Mouse (Mus musculus): Measurements from ENCODE around the gene Slco2a1.
A peak's percentile ranks its signal among the peaks of the same experiment; 100 is the strongest.

Slco2a1 gene

GRCm38 (mm10) chr9:103010161-103010560 is 21.6 kb downstream of the Slco2a1 start:
- Histone ChIP-seq H3K4me1 (replicated peaks; ENCODE audit: low read depth, low read length) (peaks cover 24% of the 10 kb centered on the region), H3K36me3 (ENCODE audit: insufficient read depth, low read length) (no peaks in the 10 kb centered on the region), H3K9me3 (ENCODE audit: low read length) (peaks cover 5% of the 10 kb centered on the region; the same call in 1 of the 2 replicates), H3K4me3 (replicated peaks; ENCODE audit: low read length) (no peak overlapping the region), H3K27me3 (ENCODE audit: insufficient read depth, low read length) (peaks cover 57% of the 10 kb centered on the region)
- TF ChIP-seq CTCF (conservative IDR thresholded peaks at IDR 0.05; ENCODE audit: low read length) (no peak), POU5F1 (IDR thresholded peaks at IDR 0.05; ENCODE audit: borderline replicate concordance, low read length) (no peak)

- H3K36me3 ChIP-seq (ENCODE audit: insufficient read depth, low read length): no peaks in the 10 kb centered on the region
- TF ChIP-seq POU5F1 (IDR thresholded peaks at IDR 0.05; ENCODE audit: borderline replicate concordance, low read length): no peak
- peak; percentile 85 for TF ChIP-seq CTCF (conservative IDR thresholded peaks at IDR 0.05; ENCODE audit: low read length)
- no peak for TF ChIP-seq NANOG (IDR thresholded peaks at IDR 0.05; ENCODE audit: borderline replicate concordance, low read length)
- no peak overlapping the region for H3K4me3 ChIP-seq (replicated peaks; ENCODE audit: low read length)
- peaks cover 25% of the 10 kb centered on the region for H3K27me3 ChIP-seq (ENCODE audit: insufficient read depth, low read length)
- no peaks in the 10 kb centered on the region; the same call in 1 of the 2 replicates for H3K9me3 ChIP-seq (ENCODE audit: low read length)
- H3K4me1 ChIP-seq (replicated peaks; ENCODE audit: low read depth, low read length): peaks cover 9% of the 10 kb centered on the region; the same call in 1 of the 2 replicates
Observed at GRCm38 (mm10) chr9:103013366-103013765, 24.9 kb downstream of the Slco2a1 start.

GRCm38 (mm10) chr9:103014686-103015085 is 26.2 kb downstream of the Slco2a1 start:
- TF ChIP-seq NANOG (IDR thresholded peaks at IDR 0.05; ENCODE audit: borderline replicate concordance, low read length): no peak
- TF ChIP-seq CTCF (conservative IDR thresholded peaks at IDR 0.05; ENCODE audit: low read length): no peak
- no peak for TF ChIP-seq POU5F1 (IDR thresholded peaks at IDR 0.05; ENCODE audit: borderline replicate concordance, low read length)
- Histone ChIP-seq H3K27me3 (ENCODE audit: insufficient read depth, low read length) (peaks cover 16% of the 10 kb centered on the region), H3K9me3 (ENCODE audit: low read length) (no peaks in the 10 kb centered on the region; the same call in 1 of the 2 replicates), H3K4me1 (replicated peaks; ENCODE audit: low read depth, low read length) (no peaks in the 10 kb centered on the region), H3K36me3 (ENCODE audit: insufficient read depth, low read length) (no peaks in the 10 kb centered on the region), H3K4me3 (replicated peaks; ENCODE audit: low read length) (no peak overlapping the region)

- H3K4me3 ChIP-seq (replicated peaks; ENCODE audit: low read length): no peak overlapping the region
- peaks cover 2% of the 10 kb centered on the region; the same call in 1 of the 2 replicates for H3K27me3 ChIP-seq (ENCODE audit: insufficient read depth, low read length)
- H3K9me3 ChIP-seq (ENCODE audit: low read length): no peaks in the 10 kb centered on the region
- no peaks in the 10 kb centered on the region for H3K36me3 ChIP-seq (ENCODE audit: insufficient read depth, low read length)
- TF ChIP-seq NANOG (IDR thresholded peaks at IDR 0.05; ENCODE audit: borderline replicate concordance, low read length) (no peak), CTCF (conservative IDR thresholded peaks at IDR 0.05; ENCODE audit: low read length) (no peak), POU5F1 (IDR thresholded peaks at IDR 0.05; ENCODE audit: borderline replicate concordance, low read length) (no peak)
- H3K4me1 ChIP-seq (replicated peaks; ENCODE audit: low read depth, low read length): peaks cover 9% of the 10 kb centered on the region
Observed at GRCm38 (mm10) chr9:103024116-103024515, 35.6 kb downstream of the Slco2a1 start.

GRCm38 (mm10) chr9:103027150-103027889 is 38.8 kb downstream of the Slco2a1 start:
- no peaks in the 10 kb centered on the region for H3K36me3 ChIP-seq (ENCODE audit: insufficient read depth, low read length)
- TF ChIP-seq POU5F1 (IDR thresholded peaks at IDR 0.05; ENCODE audit: borderline replicate concordance, low read length) (no peak), CTCF (conservative IDR thresholded peaks at IDR 0.05; ENCODE audit: low read length) (no peak), NANOG (IDR thresholded peaks at IDR 0.05; ENCODE audit: borderline replicate concordance, low read length) (no peak)
- H3K9me3 ChIP-seq (ENCODE audit: low read length): no peaks in the 10 kb centered on the region
- no peak overlapping the region for H3K4me3 ChIP-seq (replicated peaks; ENCODE audit: low read length)
- H3K4me1 ChIP-seq (replicated peaks; ENCODE audit: low read depth, low read length): peaks cover 29% of the 10 kb centered on the region
- peaks cover 5% of the 10 kb centered on the region; the same call in 1 of the 2 replicates for H3K27me3 ChIP-seq (ENCODE audit: insufficient read depth, low read length)

- Histone ChIP-seq H3K4me3 (replicated peaks; ENCODE audit: low read length) (no peak overlapping the region), H3K4me1 (replicated peaks; ENCODE audit: low read depth, low read length) (peaks cover 32% of the 10 kb centered on the region), H3K9me3 (ENCODE audit: low read length) (no peaks in the 10 kb centered on the region), H3K36me3 (ENCODE audit: insufficient read depth, low read length) (no peaks in the 10 kb centered on the region), H3K27me3 (ENCODE audit: insufficient read depth, low read length) (peaks cover 15% of the 10 kb centered on the region; the same call in 1 of the 2 replicates)
- no peak for TF ChIP-seq POU5F1 (IDR thresholded peaks at IDR 0.05; ENCODE audit: borderline replicate concordance, low read length)
- no peak for TF ChIP-seq CTCF (conservative IDR thresholded peaks at IDR 0.05; ENCODE audit: low read length)
- no peak for TF ChIP-seq NANOG (IDR thresholded peaks at IDR 0.05; ENCODE audit: borderline replicate concordance, low read length)
Observed at GRCm38 (mm10) chr9:103029012-103029411, 40.5 kb downstream of the Slco2a1 start.

GRCm38 (mm10) chr9:103030041-103030440 is 41.5 kb downstream of the Slco2a1 start:
- Histone ChIP-seq H3K9me3 (ENCODE audit: low read length) (no peaks in the 10 kb centered on the region), H3K36me3 (ENCODE audit: insufficient read depth, low read length) (no peaks in the 10 kb centered on the region), H3K4me3 (replicated peaks; ENCODE audit: low read length) (no peak overlapping the region), H3K4me1 (replicated peaks; ENCODE audit: low read depth, low read length) (peaks cover 32% of the 10 kb centered on the region), H3K27me3 (ENCODE audit: insufficient read depth, low read length) (peaks cover 15% of the 10 kb centered on the region; the same call in 1 of the 2 replicates)
- TF ChIP-seq POU5F1 (IDR thresholded peaks at IDR 0.05; ENCODE audit: borderline replicate concordance, low read length) (no peak), CTCF (conservative IDR thresholded peaks at IDR 0.05; ENCODE audit: low read length) (no peak), NANOG (IDR thresholded peaks at IDR 0.05; ENCODE audit: borderline replicate concordance, low read length) (no peak)

GRCm38 (mm10) chr9:103031211-103031610 is 42.7 kb downstream of the Slco2a1 start:
- Histone ChIP-seq H3K9me3 (ENCODE audit: low read length) (no peaks in the 10 kb centered on the region), H3K4me1 (replicated peaks; ENCODE audit: low read depth, low read length) (peaks cover 32% of the 10 kb centered on the region), H3K27me3 (ENCODE audit: insufficient read depth, low read length) (peaks cover 17% of the 10 kb centered on the region; the same call in 1 of the 2 replicates), H3K36me3 (ENCODE audit: insufficient read depth, low read length) (no peaks in the 10 kb centered on the region), H3K4me3 (replicated peaks; ENCODE audit: low read length) (no peak overlapping the region)
- TF ChIP-seq CTCF (conservative IDR thresholded peaks at IDR 0.05; ENCODE audit: low read length): no peak
- no peak for TF ChIP-seq NANOG (IDR thresholded peaks at IDR 0.05; ENCODE audit: borderline replicate concordance, low read length)
- TF ChIP-seq POU5F1 (IDR thresholded peaks at IDR 0.05; ENCODE audit: borderline replicate concordance, low read length): no peak

Data from E14TG2a.4 (cell line).